Mouse (Mus musculus): ENCODE data around the gene Asf1b.

The Asf1b gene

DNA sequence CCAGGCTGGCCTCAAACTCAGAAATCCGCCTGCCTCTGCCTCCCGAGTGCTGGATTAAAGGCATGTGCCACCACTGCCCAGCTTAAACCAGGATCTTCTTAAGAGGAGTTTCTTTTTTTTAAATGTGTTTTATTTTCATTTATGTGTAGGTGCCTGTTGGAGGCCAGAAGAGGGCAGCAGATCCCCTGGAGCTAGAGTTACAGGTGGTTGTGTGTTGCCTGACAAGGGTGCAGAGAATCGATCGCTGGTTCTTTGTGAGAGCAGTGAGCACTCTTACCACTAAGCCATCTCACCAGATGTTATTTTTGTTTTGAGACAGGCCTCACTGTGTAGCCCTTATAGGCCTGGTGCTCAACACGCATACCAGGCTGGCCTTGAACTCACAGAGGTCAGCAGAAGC lies 60.5 kb downstream of the Asf1b start:
- DNase-seq (ENCODE audit: low read depth, low spot score), result no peak

DNA sequence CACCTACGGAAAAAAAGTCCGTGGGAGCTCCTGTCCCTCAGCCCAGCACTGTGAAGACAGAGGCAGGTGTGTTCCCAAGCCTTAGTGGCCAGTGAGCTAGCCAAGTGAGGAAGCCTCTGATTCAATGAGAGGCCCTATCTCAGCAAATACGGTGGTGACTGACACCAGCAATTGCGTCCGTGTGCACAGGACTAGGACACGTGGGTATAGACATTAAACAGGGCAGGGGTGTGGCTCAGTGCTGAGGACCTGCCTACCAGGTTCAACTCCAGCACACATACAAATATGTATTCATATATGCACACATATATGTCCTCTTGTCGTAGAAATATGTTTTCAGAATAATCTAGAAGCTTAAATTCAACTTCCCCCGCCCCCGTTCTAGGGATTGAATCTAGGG lies 64.4 kb downstream of the Asf1b start:
- DNase-seq (ENCODE audit: low read depth, low spot score), result no peak

All from CD4-positive helper T cell, adult 2 months (primary cell).